In genomic region chr1:82647989-82648388, GRCm38 (mm10) we compare ENCODE assay signal across 15 mouse cellular contexts.
DNase-seq lines count a peak whose midpoint lies in the region; ATAC-seq and TF ChIP-seq lines count a peak whose summit lies in the region.
"Had no signal": no experiment of that assay in that cellular context is flagged by ENCODE, and none has a peak within 500 bp of the region (broad histone marks: within the 10 kb centered on the region; RNA-seq: fewer than 3 reads in every experiment).

No protein-coding gene starts in this region.

- H3K4me3 ChIP-seq in forebrain, postnatal 0 days (ENCODE audit: low read depth, low read length): no peak overlapping the region
- no peak overlapping the region for H3K4me3 ChIP-seq in forebrain, embryonic 12.5 days (replicated peaks)
- no peak overlapping the region for H3K4me3 ChIP-seq in hindbrain, embryonic 14.5 days (replicated peaks; ENCODE audit: low read length)
- H3K4me3 ChIP-seq: hindbrain, embryonic 10.5 days had no signal

- no peak for ATAC-seq in forebrain, postnatal 0 days
- no peak for ATAC-seq in forebrain, embryonic 12.5 days (ENCODE audit: low FRiP score)
- ATAC-seq in hindbrain, embryonic 14.5 days (ENCODE audit: low FRiP score): no peak

- H3K9ac ChIP-seq in forebrain, postnatal 0 days: no peak overlapping the region
- no peak overlapping the region for H3K9ac ChIP-seq in forebrain, embryonic 12.5 days
- no peak overlapping the region for H3K9ac ChIP-seq in hindbrain, embryonic 14.5 days

- H3K27ac ChIP-seq in forebrain, postnatal 0 days (ENCODE audit: low read depth, low read length): no peak overlapping the region
- no peak overlapping the region for H3K27ac ChIP-seq in forebrain, embryonic 12.5 days
- H3K27ac ChIP-seq in hindbrain, embryonic 14.5 days: no peak overlapping the region
- H3K27ac ChIP-seq: hindbrain, embryonic 10.5 days had no signal

- no peaks in the 10 kb centered on the region for H3K9me3 ChIP-seq in forebrain, postnatal 0 days (ENCODE audit: low read length)
- H3K9me3 ChIP-seq in forebrain, embryonic 12.5 days: no peaks in the 10 kb centered on the region
- no peaks in the 10 kb centered on the region for H3K9me3 ChIP-seq in hindbrain, embryonic 14.5 days (ENCODE audit: control insufficient read depth, low read length)
- H3K9me3 ChIP-seq: hindbrain, embryonic 10.5 days had no signal

- H3K36me3 ChIP-seq in forebrain, postnatal 0 days (ENCODE audit: insufficient read depth): no peaks in the 10 kb centered on the region
- no peaks in the 10 kb centered on the region for H3K36me3 ChIP-seq in forebrain, embryonic 12.5 days (replicated peaks)
- H3K36me3 ChIP-seq in hindbrain, embryonic 14.5 days (replicated peaks; ENCODE audit: control insufficient read depth, insufficient read depth): no peaks in the 10 kb centered on the region
- H3K36me3 ChIP-seq: hindbrain, embryonic 10.5 days had no signal

- peak overlapping the region; percentile 25; the same call in 1 of the 2 replicates for H3K4me2 ChIP-seq in forebrain, postnatal 0 days (ENCODE audit: low read depth)
- no peak overlapping the region for H3K4me2 ChIP-seq in forebrain, embryonic 12.5 days
- no peak overlapping the region for H3K4me2 ChIP-seq in hindbrain, embryonic 14.5 days (replicated peaks)

- DNase-seq in forebrain, postnatal 0 days: peak; percentile 6
- peak; percentile 24 for DNase-seq in testis, postnatal 14 days (ENCODE audit: low spot score)
- DNase-seq in testis, postnatal 10 days (ENCODE audit: low spot score): no peak
- DNase-seq in heart, postnatal 14 days: peak; percentile 3 to 10
- no peak for DNase-seq in ovary, postnatal 36 days (ENCODE audit: low spot score)
- DNase-seq in hindbrain, embryonic 14.5 days (ENCODE audit: low spot score): no peak
- no peak for DNase-seq in spleen, adult 12 weeks (ENCODE audit: low spot score)
- DNase-seq: adrenal gland, adult 8-10 months; cerebellum, postnatal 25 days; kidney, postnatal 14 days; lung, adult 2 months; right cerebral cortex, postnatal 25 days; thymus, postnatal 36 days had no signal

- 44% methylated on average over 10 of the region's 10 CpGs for WGBS in forebrain, postnatal 0 days
- 57% methylated on average over 10 of the region's 10 CpGs for WGBS in forebrain, embryonic 12.5 days
- WGBS in hindbrain, embryonic 14.5 days: 75% methylated on average over 10 of the region's 10 CpGs

- intact Hi-C loops in heart, postnatal 14 days (cut with DNase I): loop anchor here (10.0 kb wide), 1 partner anchor 1333 kb away; no protein-coding TSS in a partner anchor

- no peak for TF ChIP-seq CTCF in forebrain, postnatal 0 days (IDR thresholded peaks at IDR 0.05; ENCODE audit: low read depth)

- H3K4me1 ChIP-seq in forebrain, postnatal 0 days (ENCODE audit: insufficient read depth): no peaks in the 10 kb centered on the region
- H3K4me1 ChIP-seq in forebrain, embryonic 12.5 days: no peaks in the 10 kb centered on the region
- H3K4me1 ChIP-seq in hindbrain, embryonic 14.5 days (replicated peaks; ENCODE audit: control insufficient read depth, insufficient read depth, low read length): no peaks in the 10 kb centered on the region
- H3K4me1 ChIP-seq: hindbrain, embryonic 10.5 days had no signal

- H3K27me3 ChIP-seq in forebrain, postnatal 0 days (ENCODE audit: insufficient read depth, low read length): no peaks in the 10 kb centered on the region
- no peaks in the 10 kb centered on the region for H3K27me3 ChIP-seq in forebrain, embryonic 12.5 days
- H3K27me3 ChIP-seq in hindbrain, embryonic 14.5 days (ENCODE audit: control insufficient read depth, insufficient read depth, low read length): no peaks in the 10 kb centered on the region

Comparison
In these comparisons a context has a peak if more than half of its experiments do, and no peak if none do; other contexts are left out.
1. DNase-seq: peak in forebrain, postnatal 0 days (single experiment), testis, postnatal 14 days (single experiment) and heart, postnatal 14 days (2 of 2); none in testis, postnatal 10 days (single experiment), ovary, postnatal 36 days (single experiment), hindbrain, embryonic 14.5 days (single experiment) and spleen, adult 12 weeks (single experiment).